Mouse (Mus musculus): ENCODE results near the gene Adgrl2. TPM values are rescaled to one million over a fixed set of nuclear protein-coding genes. Genes with fewer than 3 reads are reported as not detected.

Adgrl2 gene
- polyA plus RNA-seq, 1 experiment, result 7.6 TPM

DNA sequence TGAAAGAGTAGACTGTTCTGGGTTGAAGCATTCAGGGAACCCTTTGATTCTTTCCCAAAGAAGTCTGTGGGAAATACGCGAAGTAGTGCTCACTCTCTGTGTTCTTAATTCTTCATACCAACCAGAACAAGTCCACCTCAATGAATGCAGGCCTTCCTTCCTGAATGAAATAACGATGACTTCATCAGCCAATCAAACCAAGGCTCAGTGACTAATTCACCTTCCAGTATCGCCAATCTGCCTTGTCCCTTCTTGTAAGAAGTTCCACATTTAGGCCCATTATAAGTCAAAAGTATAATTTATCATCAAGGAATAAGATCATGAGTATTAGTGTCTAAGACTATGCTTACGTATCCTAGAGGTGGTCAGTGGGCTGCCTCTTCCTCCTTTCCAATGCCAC is 56.1 kb downstream of the Adgrl2 start:
- no peak for TF ChIP-seq CTCF (IDR thresholded peaks at IDR 0.05; ENCODE audit: borderline replicate concordance, control insufficient read depth, extremely low read depth, insufficient read depth, low read length, poor library complexity)
- no peak for TF ChIP-seq POLR2A (IDR thresholded peaks at IDR 0.05; ENCODE audit: control insufficient read depth, extremely low read depth, insufficient read depth, low read length, poor library complexity)
- Histone ChIP-seq H3K36me3 (ENCODE audit: control insufficient read depth, insufficient read depth, low read length) (no peaks in the 10 kb centered on the region), H3K4me3 (ENCODE audit: control insufficient read depth, insufficient read depth, low read length) (no peak overlapping the region), H3K27me3 (ENCODE audit: control insufficient read depth, insufficient read depth, low read length) (no peaks in the 10 kb centered on the region), H3K27ac (ENCODE audit: control insufficient read depth, insufficient read depth, low read length) (no peak overlapping the region), H3K4me1 (replicated peaks; ENCODE audit: control insufficient read depth, insufficient read depth, low read length) (no peaks in the 10 kb centered on the region)
- no peak for DNase-seq
- 93% methylated on average over 5 of the region's 5 CpGs for WGBS

DNA sequence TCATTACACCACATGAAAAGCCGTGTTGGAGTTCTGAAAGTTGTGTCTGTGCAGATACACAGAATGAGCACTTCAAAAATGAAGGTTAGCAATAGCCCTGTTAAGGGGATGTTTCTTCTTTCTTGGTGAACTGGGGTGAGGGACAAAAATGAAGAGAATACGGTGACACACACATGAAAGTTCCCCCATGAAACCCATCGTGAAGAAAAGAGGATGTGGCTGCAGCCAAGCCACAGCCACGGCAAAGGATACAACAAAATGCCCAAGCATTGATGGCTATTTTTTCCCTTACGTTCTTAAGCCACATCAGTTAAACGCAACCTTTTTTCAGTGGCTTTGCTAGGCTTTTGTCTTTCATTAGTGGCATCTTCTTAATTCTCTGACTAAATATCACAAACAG is 57.2 kb downstream of the Adgrl2 start:
- no peak for DNase-seq
- Histone ChIP-seq H3K36me3 (ENCODE audit: control insufficient read depth, insufficient read depth, low read length) (no peaks in the 10 kb centered on the region), H3K27me3 (ENCODE audit: control insufficient read depth, insufficient read depth, low read length) (no peaks in the 10 kb centered on the region), H3K4me3 (ENCODE audit: control insufficient read depth, insufficient read depth, low read length) (no peak overlapping the region), H3K4me1 (replicated peaks; ENCODE audit: control insufficient read depth, insufficient read depth, low read length) (no peaks in the 10 kb centered on the region), H3K27ac (ENCODE audit: control insufficient read depth, insufficient read depth, low read length) (no peak overlapping the region)
- 20% methylated on average over 6 of the region's 6 CpGs for WGBS
- TF ChIP-seq POLR2A (IDR thresholded peaks at IDR 0.05; ENCODE audit: control insufficient read depth, extremely low read depth, insufficient read depth, low read length, poor library complexity) (no peak), CTCF (IDR thresholded peaks at IDR 0.05; ENCODE audit: borderline replicate concordance, control insufficient read depth, extremely low read depth, insufficient read depth, low read length, poor library complexity) (no peak)

DNA sequence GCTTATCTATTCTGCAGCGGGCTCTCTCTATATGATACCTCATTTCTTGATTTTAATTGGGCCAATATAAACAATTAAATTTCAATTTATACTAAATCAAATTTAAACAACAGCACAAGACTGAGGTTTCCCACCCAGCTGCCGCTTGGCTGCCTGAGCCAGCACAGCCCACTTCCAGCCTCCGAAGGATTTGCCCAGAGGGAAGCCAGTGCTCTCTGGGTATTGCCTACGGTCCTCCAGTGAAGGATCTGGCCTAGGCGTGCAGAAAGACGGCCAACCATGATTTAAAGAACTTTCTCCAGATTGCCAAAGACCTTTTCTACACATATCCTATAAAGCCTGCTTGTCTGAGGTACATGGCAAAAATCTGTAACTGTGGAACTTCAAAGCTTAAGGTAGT is 59.4 kb downstream of the Adgrl2 start:
- WGBS, result 95% methylated on average over 6 of the region's 6 CpGs
- Histone ChIP-seq H3K27me3 (ENCODE audit: control insufficient read depth, insufficient read depth, low read length) (no peaks in the 10 kb centered on the region), H3K4me1 (replicated peaks; ENCODE audit: control insufficient read depth, insufficient read depth, low read length) (no peaks in the 10 kb centered on the region), H3K4me3 (ENCODE audit: control insufficient read depth, insufficient read depth, low read length) (no peak overlapping the region), H3K27ac (ENCODE audit: control insufficient read depth, insufficient read depth, low read length) (no peak overlapping the region), H3K36me3 (ENCODE audit: control insufficient read depth, insufficient read depth, low read length) (no peaks in the 10 kb centered on the region)
- TF ChIP-seq POLR2A (IDR thresholded peaks at IDR 0.05; ENCODE audit: control insufficient read depth, extremely low read depth, insufficient read depth, low read length, poor library complexity) (no peak), CTCF (IDR thresholded peaks at IDR 0.05; ENCODE audit: borderline replicate concordance, control insufficient read depth, extremely low read depth, insufficient read depth, low read length, poor library complexity) (no peak)
- no peak for DNase-seq

DNA sequence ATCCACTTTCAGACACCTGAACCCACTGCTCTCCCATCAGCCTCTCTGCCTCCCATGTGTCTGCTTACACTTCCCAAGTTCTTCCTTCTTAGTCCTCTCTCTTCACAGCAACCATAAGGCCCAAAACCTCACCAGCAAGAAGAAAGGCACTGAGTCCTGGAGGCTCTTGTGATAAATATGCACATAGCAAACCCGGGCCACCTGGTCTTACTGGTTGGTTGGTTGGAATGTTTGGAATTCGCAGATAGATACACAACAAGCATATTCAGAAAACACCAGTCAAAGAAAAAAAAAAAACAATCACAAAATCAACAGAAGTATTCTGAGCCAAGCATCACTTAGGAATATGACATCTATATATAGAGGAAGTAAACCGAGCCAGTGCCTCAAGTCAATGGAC is 64.0 kb downstream of the Adgrl2 start:
- TF ChIP-seq POLR2A (IDR thresholded peaks at IDR 0.05; ENCODE audit: control insufficient read depth, extremely low read depth, insufficient read depth, low read length, poor library complexity) (no peak), CTCF (IDR thresholded peaks at IDR 0.05; ENCODE audit: borderline replicate concordance, control insufficient read depth, extremely low read depth, insufficient read depth, low read length, poor library complexity) (no peak)
- H3K4me1 ChIP-seq (replicated peaks; ENCODE audit: control insufficient read depth, insufficient read depth, low read length), result no peaks in the 10 kb centered on the region
- no peak for DNase-seq
- no peaks in the 10 kb centered on the region for H3K27me3 ChIP-seq (ENCODE audit: control insufficient read depth, insufficient read depth, low read length)
- no peak overlapping the region for H3K27ac ChIP-seq (ENCODE audit: control insufficient read depth, insufficient read depth, low read length)
- no peaks in the 10 kb centered on the region for H3K36me3 ChIP-seq (ENCODE audit: control insufficient read depth, insufficient read depth, low read length)
- H3K4me3 ChIP-seq (ENCODE audit: control insufficient read depth, insufficient read depth, low read length), result no peak overlapping the region
- 89% methylated on average over 3 of the region's 3 CpGs for WGBS

DNA sequence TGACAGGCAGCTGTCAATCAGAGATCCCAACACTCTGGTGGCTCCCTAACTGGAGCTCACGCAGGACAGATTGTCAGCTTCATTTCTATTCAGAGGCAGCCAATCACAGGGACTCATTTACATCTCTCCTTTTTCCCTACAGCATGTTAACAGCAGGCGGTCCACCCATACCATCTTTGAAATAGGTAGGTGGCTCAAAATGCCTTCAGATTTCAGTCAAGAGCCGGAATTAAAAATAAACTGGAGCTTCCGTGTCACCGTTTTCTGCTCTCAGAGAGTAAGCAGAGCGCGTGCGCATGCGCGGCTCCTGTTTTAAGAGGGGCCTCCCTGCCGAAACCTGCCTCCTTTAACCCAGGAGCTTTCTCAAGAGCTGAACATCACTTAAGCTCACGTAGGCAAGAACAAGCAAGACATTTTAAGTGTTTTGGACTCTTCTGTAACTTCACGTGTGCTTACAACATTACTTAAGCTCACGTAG is 67.7 kb downstream of the Adgrl2 start:
- WGBS, result 88% methylated on average over 14 of the region's 14 CpGs
- no peaks in the 10 kb centered on the region for H3K36me3 ChIP-seq (ENCODE audit: control insufficient read depth, insufficient read depth, low read length)
- H3K4me3 ChIP-seq (ENCODE audit: control insufficient read depth, insufficient read depth, low read length), result no peak overlapping the region
- H3K27ac ChIP-seq (ENCODE audit: control insufficient read depth, insufficient read depth, low read length), result no peak overlapping the region
- TF ChIP-seq CTCF (IDR thresholded peaks at IDR 0.05; ENCODE audit: borderline replicate concordance, control insufficient read depth, extremely low read depth, insufficient read depth, low read length, poor library complexity) (no peak), POLR2A (IDR thresholded peaks at IDR 0.05; ENCODE audit: control insufficient read depth, extremely low read depth, insufficient read depth, low read length, poor library complexity) (no peak)
- no peaks in the 10 kb centered on the region for H3K27me3 ChIP-seq (ENCODE audit: control insufficient read depth, insufficient read depth, low read length)
- H3K4me1 ChIP-seq (replicated peaks; ENCODE audit: control insufficient read depth, insufficient read depth, low read length), result no peaks in the 10 kb centered on the region
- no peak for DNase-seq

DNA sequence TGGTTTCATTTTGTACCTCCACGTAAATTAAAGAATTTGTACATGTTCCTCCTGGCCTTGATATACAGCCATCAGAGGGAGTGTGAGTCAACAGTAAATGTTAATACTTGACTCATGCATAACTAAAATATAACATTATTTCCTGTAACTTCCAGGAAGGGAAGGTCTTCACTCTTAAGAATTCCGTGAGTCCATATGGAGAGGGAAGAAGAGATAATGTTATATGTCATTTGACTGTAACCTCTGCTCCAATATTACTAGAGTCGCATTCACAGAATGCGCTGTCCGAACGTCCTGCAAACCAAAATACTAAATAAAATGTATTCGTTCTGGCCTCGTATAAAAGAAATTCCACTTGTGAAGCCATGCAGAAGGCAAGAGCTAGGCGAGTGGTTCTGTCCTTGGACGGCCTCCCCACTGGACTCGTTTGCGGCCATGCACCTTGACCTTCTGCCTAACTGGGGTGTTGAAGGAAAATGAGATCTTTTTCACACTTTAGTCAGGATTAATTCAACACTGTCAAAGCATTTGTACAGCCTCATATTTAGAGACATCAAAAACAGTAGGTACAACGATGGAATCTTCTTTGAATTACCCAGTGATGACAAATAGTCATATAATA is 68.3 kb downstream of the Adgrl2 start:
- Histone ChIP-seq H3K4me1 (replicated peaks; ENCODE audit: control insufficient read depth, insufficient read depth, low read length) (no peaks in the 10 kb centered on the region), H3K27me3 (ENCODE audit: control insufficient read depth, insufficient read depth, low read length) (no peaks in the 10 kb centered on the region), H3K36me3 (ENCODE audit: control insufficient read depth, insufficient read depth, low read length) (no peaks in the 10 kb centered on the region), H3K27ac (ENCODE audit: control insufficient read depth, insufficient read depth, low read length) (no peak overlapping the region), H3K4me3 (ENCODE audit: control insufficient read depth, insufficient read depth, low read length) (no peak overlapping the region)
- no peak for TF ChIP-seq POLR2A (IDR thresholded peaks at IDR 0.05; ENCODE audit: control insufficient read depth, extremely low read depth, insufficient read depth, low read length, poor library complexity)
- no peak for TF ChIP-seq CTCF (IDR thresholded peaks at IDR 0.05; ENCODE audit: borderline replicate concordance, control insufficient read depth, extremely low read depth, insufficient read depth, low read length, poor library complexity)
- WGBS, result 95% methylated on average over 13 of the region's 13 CpGs
- no peak for DNase-seq

DNA sequence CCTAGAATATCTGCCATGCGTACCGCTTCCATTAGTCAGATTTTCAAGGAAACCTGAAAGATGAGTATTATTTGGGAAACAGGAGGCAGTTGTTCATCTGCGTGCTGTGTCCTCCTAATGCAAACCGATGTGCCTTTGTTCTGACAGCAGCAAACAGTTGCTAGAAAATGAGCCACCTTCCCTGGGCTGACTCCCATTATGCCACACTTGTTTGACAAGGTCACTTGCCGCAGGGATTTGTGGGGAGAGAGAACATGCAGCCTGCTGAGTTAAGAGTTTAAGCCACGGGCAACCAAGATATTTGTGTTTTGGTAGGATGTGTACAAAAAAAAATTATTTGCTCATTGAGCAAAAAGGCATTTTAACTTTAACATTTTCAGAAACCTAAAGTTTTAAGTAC is 69.5 kb downstream of the Adgrl2 start:
- 95% methylated on average over 6 of the region's 6 CpGs for WGBS
- H3K27me3 ChIP-seq (ENCODE audit: control insufficient read depth, insufficient read depth, low read length), result no peaks in the 10 kb centered on the region
- no peaks in the 10 kb centered on the region for H3K36me3 ChIP-seq (ENCODE audit: control insufficient read depth, insufficient read depth, low read length)
- H3K4me1 ChIP-seq (replicated peaks; ENCODE audit: control insufficient read depth, insufficient read depth, low read length), result no peaks in the 10 kb centered on the region
- no peak for DNase-seq
- H3K27ac ChIP-seq (ENCODE audit: control insufficient read depth, insufficient read depth, low read length), result no peak overlapping the region
- TF ChIP-seq POLR2A (IDR thresholded peaks at IDR 0.05; ENCODE audit: control insufficient read depth, extremely low read depth, insufficient read depth, low read length, poor library complexity), result no peak
- TF ChIP-seq CTCF (IDR thresholded peaks at IDR 0.05; ENCODE audit: borderline replicate concordance, control insufficient read depth, extremely low read depth, insufficient read depth, low read length, poor library complexity), result no peak
- no peak overlapping the region for H3K4me3 ChIP-seq (ENCODE audit: control insufficient read depth, insufficient read depth, low read length)

Measured in thymus, adult 2 months (tissue).